Mouse (Mus musculus): ENCODE data around the gene Bbc3.

The Bbc3 gene

DNA sequence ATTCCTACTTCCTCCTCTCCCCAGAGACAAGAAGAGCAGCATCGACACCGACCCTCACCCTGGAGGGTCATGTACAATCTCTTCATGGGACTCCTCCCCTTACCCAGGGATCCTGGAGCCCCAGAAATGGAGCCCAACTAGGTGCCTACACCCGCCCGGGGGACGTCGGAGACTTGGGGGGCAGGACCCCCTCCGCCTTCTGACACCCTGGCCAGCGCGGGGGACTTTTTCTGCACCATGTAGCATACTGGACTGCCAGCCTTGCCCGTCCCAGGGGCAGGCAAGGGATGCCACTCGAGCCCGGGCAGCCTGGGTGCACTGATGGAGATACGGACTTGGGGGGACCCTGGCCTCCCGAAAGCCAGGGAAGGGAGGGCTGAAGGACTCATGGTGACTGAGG, 8.9 kb downstream of the Bbc3 start:
- DNase-seq (ENCODE audit: low spot score) = no peak

DNA sequence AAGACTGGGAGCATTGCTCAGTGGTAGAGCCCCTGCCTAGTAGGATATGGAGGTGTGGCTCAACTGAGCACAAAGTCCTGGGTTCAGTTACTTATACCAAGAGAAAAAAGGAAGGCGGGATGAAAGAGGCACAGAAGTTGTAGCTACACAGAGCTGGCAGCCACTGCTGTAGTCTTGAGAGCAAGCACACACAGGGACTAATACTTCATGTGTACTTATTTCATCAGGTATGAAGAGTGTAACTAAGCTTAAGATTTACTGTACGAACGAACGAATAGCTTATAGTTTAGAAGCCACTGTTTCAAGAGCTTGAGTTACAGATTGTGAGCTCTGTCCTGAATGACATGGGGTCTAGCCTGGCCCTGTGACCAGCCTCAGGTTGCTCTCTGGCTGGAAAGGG, 11.0 kb downstream of the Bbc3 start:
- DNase-seq (ENCODE audit: low spot score) = no peak

DNA sequence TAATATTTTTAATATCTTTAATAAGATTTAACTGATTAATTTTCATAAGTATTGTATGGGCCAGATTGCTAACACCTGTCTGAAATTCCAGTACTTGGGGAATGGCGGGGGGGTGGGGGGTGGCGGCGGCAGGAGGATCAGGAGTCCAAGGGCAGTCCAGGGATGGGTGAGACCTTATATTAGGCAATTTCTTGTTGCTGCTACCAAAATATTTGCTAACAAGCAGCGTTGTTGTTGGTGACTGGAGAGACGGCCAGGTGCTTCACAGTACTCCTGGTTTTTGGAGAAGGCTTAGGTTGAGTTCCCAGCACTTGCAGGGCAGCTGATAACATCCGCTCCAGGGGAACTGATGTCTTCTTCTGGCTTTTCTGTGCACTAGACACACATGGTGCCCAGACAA, 12.3 kb downstream of the Bbc3 start:
- DNase-seq (ENCODE audit: low spot score) = no peak

DNA sequence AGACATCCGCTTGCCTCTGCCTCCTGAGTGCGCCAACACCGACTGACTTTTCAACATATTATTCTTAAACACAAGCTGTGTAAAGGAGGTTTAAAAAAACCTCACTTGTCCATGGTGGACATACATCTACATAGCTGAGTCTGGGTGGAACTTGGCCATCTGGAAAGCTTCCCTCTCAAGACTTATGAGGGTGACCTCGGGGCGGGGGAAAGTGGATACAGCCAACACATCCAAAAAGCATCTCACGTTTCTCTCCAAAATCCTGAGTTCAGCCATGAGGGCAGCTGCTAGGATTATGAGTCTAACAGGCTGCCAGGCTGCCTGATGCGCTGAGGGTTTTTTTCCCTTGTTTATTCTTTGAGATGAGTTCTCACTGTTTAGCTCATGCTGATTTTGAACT, 16.5 kb downstream of the Bbc3 start:
- DNase-seq (ENCODE audit: low spot score) = no peak

DNA sequence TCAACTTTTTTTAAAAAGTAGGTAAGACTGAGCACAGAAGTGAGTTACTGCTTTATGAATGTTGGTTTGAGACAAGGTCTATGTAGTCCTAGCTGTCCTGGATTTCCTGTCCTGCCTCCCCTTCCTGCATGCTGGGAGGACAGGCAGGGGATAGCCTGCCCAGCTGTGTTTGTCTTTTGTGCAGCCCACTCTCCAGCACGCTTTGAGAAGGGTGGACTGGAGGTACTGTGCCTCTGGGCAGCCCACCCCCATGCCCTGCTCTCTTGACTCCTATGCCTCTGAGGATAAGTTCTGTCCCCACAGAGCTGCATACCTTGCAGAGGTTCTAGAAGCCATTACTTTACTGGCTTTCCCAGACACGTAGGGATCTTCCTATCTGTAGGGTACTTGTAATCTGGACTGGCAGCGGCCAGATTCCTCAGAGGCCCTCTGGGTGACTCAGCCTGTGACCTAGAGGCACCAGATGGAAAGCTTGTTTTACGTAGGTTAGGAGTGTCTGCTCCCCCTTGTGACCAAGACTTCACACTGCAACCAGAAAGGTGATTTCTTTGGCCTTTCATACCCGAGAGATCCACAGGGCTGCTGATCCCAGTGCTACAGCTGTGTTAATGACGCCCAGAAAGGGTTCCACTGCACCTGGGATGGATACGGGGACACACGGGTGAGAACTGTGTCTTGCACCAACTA, 17.9 kb downstream of the Bbc3 start:
- DNase-seq (ENCODE audit: low spot score) = no peak

DNA sequence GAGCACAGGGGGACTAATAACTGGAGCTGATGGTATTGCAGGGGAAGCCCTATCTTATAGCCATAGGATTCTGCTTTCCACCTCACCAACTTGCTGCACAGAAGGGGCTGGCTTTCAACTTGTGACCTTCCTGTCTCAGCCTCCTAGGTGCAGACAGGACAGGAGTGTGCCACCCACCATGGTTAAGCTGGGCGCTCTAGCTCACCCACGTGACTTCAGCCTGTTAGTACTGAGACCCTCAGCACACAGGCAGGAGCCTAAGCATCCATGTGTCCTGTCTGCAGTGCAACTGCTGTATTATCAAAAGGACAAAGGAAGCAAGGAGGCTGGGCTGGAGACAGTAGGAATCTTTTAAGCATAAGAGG, 18.4 kb downstream of the Bbc3 start:
- no peak for DNase-seq (ENCODE audit: low spot score)

DNA sequence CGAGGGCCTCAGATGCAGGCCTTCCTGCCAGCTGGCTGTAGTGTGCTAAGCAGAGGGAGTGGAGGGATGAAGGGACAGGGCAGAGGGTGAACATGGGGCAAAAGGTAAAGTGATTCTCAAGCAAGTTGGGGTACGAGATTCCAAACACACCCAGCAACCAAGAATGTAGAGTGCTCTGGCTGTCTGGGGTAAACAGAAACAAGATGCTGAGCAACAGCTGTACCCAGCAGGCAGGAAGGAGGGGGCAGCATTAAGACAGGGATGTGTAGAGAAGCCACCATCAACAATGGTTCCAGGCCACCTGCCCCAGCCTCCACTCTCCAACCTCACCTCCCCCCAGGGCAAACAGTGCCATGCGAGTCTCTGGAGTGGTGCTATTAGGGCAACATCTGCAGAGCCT, 21.0 kb downstream of the Bbc3 start:
- no peak for DNase-seq (ENCODE audit: low spot score)

DNA sequence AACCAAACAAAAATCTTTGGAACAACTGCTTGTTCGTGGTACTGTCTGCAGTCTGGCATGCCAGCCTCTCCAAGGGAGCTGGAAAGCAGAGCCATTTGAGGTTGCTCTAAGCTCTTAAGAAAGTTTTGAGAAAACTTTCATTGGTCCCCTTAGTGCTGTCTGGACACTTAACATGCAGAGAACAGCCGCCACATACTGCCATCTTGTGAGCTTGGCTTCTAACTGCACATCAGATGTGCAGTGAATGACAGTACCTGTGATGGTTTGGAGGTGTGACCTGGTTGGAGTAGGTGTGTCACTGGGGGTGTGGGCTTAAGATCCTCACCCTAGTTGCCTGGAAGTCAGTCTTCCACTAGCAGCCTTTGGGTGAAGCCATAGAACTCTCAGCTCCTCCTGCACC, 29.5 kb downstream of the Bbc3 start:
- DNase-seq (ENCODE audit: low spot score) = no peak

DNA sequence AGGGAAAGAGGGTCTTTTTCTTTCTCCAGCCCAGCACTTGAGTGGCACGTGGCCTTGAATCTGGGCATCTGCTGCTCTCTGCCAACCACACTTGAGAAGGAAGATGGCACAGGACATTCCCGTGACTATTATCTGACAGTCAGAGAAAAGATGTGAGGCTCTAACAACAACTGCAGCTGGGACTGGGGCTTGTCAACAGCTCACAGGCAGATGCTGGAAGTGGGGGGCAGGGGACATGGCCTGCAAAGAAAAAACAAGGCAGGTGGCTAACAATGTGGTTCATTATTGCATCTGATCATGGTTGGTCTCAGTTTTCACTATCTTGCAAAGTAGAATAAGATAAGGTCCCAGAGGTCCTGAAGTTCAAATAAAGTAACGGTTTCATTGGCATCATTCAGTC, 36.4 kb downstream of the Bbc3 start:
- no peak for DNase-seq (ENCODE audit: low spot score)

DNA sequence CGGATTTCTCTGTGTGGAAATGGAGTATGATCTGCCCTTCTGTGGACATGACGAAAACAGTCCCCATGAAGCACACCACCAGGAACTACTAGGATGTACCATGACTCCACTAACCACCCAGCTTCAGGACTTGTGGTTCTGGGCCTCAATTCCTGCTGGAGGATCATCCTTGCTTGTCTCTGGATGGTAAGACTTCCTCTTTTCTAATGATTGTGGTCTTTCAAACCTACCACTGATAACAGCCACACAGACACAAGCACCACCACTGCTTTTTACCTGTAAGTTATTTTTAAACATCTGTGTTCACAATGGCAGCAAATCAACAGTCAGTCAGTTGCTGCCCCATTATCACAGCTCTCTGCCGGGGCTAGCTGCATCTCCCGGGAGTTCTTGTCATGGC, 37.1 kb downstream of the Bbc3 start:
- DNase-seq (ENCODE audit: low spot score) = no peak

DNA sequence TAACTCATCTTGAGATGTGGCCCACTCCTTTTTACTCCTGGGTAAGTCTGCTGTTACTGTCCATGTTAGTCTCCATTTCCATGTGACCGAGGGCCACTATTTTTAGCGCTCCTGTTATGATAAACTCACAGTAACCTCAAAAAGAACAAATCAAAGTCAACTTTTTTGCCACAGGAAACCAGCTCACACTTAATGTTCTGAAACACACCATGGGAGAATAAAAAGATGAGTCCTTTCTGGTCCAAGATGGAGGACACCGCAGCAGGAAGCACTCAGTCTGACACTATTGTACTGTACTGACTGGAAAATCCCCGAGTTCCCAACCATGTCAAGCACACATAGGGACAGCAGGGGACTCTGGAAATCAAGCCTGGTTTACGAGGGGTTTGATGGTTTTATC, 41.8 kb downstream of the Bbc3 start:
- no peak for DNase-seq (ENCODE audit: low spot score)

DNA sequence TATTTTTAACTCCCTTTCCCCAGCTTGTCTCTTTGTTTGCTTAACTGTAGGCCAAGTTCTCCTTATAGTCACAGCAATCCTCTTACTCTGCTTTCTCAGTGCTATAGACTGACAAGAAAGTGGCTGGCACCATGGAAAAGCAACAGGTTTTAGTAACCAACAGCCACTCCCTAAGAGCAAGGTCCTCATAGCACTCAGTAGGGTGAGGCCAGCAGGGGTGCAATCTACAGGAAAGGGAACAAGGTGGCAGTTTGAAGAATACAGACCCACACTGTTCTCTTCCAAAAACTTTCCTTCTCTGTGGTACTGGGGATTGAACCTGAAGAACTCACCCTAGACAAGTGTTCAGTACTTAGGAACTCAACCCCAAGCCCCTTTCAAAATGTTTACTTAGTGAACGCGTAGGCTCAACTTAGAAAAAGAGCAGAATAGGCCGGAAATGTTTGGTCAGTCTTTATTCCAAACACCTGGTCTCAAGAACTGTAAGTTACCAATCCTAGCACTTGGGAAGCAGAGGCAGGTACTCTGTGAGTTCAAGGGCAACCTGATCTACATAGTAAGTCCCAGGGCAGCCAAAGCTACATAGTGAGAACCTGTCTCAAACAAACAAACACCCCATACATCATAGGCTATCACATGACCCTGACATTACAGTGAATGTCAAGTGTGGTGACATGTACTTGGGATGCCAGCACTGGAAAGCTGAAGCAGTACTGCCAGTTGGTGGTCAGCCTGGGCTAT, 47.8 kb downstream of the Bbc3 start:
- DNase-seq (ENCODE audit: low spot score) = no peak

DNA sequence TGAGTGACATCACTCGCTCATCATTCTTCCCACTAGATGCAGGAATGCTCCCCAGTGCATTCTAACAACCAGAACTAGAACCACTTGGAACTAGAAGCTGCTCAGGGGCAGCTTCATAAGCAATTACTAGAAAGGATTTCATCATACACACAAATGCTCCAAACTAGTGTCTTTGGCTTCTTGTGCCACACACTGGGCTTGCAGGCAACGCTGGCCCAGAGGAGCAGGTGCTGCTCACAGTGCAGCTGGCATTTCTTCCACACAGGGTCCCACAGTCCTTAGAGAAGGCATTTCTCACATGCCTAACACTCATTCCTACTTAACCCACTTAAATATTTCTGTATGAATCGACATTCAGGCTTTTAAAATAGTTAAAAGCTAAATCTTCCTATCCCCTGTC, 49.4 kb downstream of the Bbc3 start:
- DNase-seq (ENCODE audit: low spot score) = no peak

DNA sequence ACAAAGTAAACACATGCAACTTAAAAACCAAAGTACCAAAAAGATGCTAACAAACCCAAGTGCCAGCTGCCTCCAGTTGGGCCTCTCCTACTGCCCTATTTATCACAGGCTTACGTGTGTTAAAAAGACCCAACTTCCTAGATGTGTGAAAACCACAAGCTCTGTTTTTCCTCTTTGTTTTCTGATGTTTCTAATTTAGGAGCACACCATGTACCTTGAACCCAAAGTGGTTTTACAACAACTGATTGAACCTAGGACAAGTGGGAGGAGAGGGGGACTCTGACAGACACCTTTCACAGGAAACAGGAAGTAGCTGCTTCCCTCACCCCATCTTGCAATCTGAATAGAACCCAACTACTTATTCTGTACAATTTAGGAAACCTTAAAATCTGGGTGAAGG, 56.1 kb downstream of the Bbc3 start:
- DNase-seq (ENCODE audit: low spot score) = no peak

DNA sequence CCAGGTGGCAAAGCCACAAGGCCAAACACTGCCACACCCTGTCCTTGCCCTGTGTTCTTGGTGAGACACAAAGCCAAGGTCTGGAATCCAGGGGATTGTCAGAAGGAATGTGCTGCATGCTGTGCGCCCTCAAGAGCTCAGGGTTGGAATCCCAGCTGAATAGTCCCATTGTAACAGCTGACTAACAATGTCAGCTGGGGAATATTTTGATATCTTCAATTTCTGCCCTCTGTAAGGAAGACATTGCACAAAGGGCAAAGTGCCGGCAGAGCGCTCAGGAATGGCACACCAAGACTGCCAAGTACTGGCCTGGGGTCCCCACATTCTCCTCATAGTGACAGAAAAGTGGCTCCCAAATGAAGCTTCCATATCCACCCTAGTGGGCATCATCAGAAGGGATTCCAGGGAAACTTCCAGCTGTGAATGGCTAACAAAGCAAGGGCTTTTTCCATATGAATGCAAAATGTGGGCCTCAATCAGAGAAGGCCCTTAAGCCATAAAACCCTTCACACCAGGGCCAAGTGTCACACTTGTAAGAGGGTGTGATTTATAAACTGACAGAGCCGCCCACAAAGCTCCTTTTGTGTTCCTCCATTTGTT, 56.8 kb downstream of the Bbc3 start:
- no peak for DNase-seq (ENCODE audit: low spot score)

DNA sequence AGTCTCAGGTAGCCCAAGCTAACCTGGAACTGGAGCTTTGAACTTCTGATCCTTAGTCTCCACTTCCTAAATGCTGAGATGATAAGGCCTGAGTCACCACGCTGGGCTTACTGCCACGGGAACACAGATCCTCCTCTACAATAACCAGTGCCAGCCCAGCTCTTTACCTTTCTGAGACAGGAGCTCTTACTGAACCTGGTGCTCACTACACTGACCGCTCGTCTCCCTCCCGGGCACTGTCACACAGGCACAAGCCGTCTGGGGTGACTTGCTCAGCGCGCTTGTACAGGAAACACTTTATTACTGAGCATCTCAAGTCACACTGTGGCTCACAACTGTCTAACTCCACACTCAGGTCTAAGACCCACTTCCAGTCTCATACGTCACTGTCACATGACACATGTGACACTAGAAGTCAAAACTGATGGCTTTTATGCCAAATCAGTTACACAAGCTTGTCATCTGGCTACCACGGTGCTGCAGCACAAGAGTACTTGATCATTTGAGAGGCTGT, 58.0 kb downstream of the Bbc3 start:
- no peak for DNase-seq (ENCODE audit: low spot score)

DNA sequence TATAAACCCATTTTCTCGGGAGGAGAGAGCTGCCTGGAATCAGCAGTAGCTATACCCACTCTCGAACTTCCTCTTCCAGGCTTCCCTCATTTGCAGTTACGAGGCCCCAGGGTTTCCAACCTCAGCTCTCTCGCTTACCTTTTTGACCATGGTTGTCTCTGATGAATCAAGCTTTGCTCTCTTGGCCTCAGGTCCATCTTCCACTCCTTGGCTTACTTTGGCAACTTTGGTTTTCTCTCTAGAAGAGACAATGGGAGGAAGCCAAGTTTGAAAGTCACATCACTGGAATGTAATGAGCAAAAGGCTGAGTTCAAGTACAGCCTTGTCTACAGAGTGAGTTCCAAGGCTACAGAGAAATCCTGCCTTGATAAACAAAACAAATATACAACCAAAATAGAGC, 58.5 kb downstream of the Bbc3 start:
- no peak for DNase-seq (ENCODE audit: low spot score)
